Mouse (Mus musculus): Measurements from ENCODE around the gene Ube2d2b. TPM values are rescaled to one million over a fixed set of nuclear protein-coding genes. Genes with fewer than 3 reads are reported as not detected.

The Ube2d2b gene
- polyA plus RNA-seq (2012; ENCODE audit: insufficient read depth, insufficient read length, missing spikeins): not detected in 2 replicates

DNA sequence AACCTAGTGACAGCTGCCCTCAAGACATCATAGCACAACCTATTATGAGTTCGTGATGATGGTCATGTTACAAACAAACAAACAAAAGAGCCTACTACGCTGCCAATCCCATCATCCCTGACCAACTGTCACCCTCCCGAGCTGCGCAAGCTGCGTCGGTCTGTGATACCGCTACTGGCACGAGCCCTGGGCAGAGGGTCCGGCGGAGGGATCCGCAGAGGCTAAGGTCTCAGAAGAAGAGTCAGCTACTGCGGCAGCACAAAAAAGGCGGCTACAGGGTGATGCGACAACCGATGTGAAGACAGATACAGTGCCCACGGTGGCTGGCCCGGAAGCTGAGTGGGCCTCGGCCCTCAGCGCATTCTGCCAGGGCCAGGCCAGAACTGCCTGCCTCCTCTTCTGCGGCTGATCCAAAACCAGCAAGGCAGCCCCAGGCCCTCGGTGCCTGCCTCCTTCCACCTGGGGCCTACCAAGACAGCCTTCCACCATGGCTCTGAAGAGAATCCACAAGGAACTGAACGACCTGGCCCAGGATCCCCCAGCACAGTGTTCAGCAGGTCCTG lies at the start of gene Ube2d2b:
Gene Ube2d2b, plus strand, starts transcription at position 102 of the 563 bp plus-strand sequence.
- Histone ChIP-seq H3K4me3 (ENCODE audit: insufficient read depth, low read depth, low read length) (no peak within 1 kb of the TSS), H3K4me1 (ENCODE audit: control insufficient read depth, insufficient read depth, insufficient read length, low read length) (no peaks in the 10 kb centered on the region), H3K27ac (replicated peaks; ENCODE audit: low read depth, low read length) (no peak within 1 kb of the TSS)

DNA sequence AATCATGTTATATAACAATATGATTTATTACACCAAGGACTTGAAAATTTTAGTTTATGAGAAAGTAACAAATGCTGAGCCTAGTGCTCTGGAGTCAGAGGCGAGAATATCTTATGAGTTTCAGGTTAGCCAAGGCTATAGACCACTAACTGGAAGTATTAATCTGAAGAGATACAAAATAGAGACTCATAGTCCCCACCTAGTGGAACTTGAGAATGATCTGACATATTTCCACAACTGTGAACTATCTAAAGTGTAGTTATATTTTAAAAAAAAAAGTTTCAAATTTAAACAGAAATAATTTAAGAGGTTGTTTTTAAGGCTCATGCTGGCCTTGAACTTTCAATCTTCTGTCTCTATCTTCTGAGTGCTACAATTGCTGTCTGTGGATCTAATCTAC lies 47.5 kb upstream of the Ube2d2b start:
- no peak overlapping the region for H3K4me3 ChIP-seq (ENCODE audit: insufficient read depth, low read depth, low read length)
- H3K4me1 ChIP-seq (ENCODE audit: control insufficient read depth, insufficient read depth, insufficient read length, low read length): no peaks in the 10 kb centered on the region
- no peak overlapping the region for H3K27ac ChIP-seq (replicated peaks; ENCODE audit: low read depth, low read length)

DNA sequence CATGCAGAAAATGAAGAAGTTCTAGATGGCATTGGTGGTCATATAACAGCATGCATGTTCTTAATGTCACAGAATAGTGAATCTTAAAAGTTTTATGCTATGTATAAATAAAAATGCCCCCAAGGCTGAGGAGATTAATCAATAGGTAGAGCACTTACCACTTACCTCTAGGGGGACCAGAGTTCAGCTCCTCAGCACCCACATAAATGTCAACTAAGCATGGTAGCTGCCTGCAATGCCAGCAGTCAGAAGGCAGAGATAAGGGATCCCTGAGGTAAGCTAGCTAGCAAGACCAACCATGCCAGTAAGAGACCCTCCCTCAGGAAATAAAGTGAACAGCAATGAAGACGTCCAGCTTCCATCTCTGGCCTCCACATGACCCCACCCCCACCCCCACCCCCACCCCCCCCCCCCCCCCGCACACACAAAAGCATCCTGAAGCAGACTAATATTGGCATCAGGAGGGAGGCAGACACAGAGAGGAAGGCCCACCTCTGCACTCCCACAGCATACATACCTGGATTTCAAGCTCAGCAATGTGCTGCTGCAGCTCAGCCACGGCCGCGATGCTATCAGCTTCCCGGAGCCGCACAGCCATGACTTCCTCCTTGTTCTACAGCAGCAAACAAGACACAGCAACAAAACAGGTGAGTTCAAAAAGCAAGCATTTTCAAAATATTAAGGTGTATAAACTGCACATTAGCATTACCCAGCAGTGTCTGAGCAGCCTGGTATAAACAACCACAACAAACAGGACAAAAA lies 42.0 kb upstream of the Ube2d2b start:
- Histone ChIP-seq H3K4me1 (ENCODE audit: control insufficient read depth, insufficient read depth, insufficient read length, low read length) (no peaks in the 10 kb centered on the region), H3K27ac (replicated peaks; ENCODE audit: low read depth, low read length) (no peak overlapping the region), H3K4me3 (ENCODE audit: insufficient read depth, low read depth, low read length) (no peak overlapping the region)

DNA sequence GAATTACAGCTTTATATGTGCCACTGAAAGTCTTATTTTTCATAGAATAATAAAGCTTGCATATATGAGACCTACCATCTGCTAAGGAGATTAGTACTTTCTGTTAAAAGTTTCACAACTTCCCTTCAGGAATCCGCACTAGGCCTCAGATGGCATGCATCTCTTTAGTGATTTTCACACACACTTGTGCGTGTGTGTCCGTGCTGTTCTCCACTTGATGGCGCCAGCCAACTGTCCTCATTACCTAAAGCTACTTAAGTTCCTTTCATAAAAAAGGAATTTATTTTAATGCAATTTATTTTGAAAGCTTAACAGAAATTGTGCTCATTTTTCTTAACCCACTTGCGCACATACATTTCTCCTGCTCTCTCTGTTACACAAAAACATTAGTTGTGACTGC lies 40.4 kb upstream of the Ube2d2b start:
- Histone ChIP-seq H3K4me3 (ENCODE audit: insufficient read depth, low read depth, low read length) (no peak overlapping the region), H3K27ac (replicated peaks; ENCODE audit: low read depth, low read length) (no peak overlapping the region), H3K4me1 (ENCODE audit: control insufficient read depth, insufficient read depth, insufficient read length, low read length) (no peaks in the 10 kb centered on the region)

DNA sequence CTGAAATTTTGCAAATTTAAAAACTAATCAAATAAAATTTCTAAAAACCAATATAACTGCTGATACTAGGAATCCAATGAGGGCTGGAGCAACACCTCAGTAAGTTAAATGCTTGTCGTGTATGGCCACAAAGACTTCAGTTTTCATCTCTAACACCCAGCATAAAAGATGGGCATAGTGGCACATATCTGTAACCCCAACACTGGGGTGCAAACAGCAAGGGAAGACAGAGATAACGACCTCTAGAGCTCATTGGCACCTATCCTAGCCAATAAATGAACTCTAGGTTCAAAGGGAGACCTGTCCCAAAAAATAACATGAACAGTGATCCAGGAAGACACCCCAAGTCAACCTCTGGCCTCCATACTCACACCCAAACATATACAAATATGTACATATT lies 37.9 kb upstream of the Ube2d2b start:
- Histone ChIP-seq H3K27ac (replicated peaks; ENCODE audit: low read depth, low read length) (no peak overlapping the region), H3K4me3 (ENCODE audit: insufficient read depth, low read depth, low read length) (no peak overlapping the region), H3K4me1 (ENCODE audit: control insufficient read depth, insufficient read depth, insufficient read length, low read length) (no peaks in the 10 kb centered on the region)

DNA sequence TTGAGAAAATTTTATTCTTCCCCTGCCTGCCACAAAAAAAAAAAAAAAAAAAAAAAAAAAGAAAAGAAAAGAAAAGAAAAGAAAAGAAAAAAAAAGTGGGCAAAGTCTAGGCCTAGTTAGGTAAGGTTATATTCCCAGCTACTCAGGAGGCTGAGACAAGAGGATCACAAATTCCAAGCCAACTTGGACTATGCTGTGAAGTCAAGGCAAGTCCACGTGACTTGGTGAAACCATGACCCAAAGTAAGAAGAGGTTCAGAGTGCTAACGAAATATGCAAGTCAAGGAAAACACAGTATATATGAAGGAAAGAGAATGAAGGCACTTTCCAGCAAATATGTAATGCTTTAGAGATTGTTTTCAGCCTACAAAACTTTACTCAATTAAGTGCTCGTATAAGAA lies 37.4 kb upstream of the Ube2d2b start:
- Histone ChIP-seq H3K4me3 (ENCODE audit: insufficient read depth, low read depth, low read length) (no peak overlapping the region), H3K27ac (replicated peaks; ENCODE audit: low read depth, low read length) (no peak overlapping the region), H3K4me1 (ENCODE audit: control insufficient read depth, insufficient read depth, insufficient read length, low read length) (no peaks in the 10 kb centered on the region)

DNA sequence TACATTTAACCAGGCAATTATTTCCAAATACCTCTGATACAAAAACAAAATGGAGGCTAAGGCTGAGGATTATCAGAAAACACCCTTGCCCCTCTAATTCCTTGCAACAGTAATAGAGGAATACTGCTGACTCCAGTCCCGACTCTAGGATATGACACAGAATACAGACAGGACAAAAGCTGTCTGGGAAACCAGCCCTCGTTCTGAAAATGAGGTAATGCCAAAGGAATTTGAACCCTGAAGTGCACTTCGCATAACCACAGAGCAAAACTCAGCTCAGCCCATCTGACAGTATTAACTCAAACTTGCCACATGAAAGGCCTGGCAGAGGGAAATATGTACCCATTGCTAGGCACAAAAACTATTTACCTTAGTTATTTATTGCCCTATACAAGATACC lies 36.6 kb upstream of the Ube2d2b start:
- Histone ChIP-seq H3K4me1 (ENCODE audit: control insufficient read depth, insufficient read depth, insufficient read length, low read length) (no peaks in the 10 kb centered on the region), H3K27ac (replicated peaks; ENCODE audit: low read depth, low read length) (no peak overlapping the region)

DNA sequence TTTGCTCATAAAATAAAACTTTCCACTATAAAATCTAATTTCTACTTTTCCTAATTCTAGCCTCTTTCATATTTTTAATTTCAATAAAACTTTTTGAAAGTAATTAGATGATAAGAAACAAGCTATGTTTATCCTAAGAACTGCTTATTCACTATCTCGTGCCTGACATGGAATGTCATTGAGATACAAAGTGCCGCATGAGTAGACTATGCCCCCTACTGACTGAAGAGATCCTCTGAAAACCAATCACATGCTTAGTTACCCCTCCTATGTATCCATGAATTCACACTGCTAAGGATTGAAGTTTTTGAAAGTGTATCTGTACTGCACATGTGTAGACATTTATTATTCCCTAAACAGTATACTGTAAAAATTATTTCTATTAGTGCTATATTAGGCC lies 36.0 kb upstream of the Ube2d2b start:
- no peak overlapping the region for H3K4me3 ChIP-seq (ENCODE audit: insufficient read depth, low read depth, low read length)
- H3K4me1 ChIP-seq (ENCODE audit: control insufficient read depth, insufficient read depth, insufficient read length, low read length): no peaks in the 10 kb centered on the region
- H3K27ac ChIP-seq (replicated peaks; ENCODE audit: low read depth, low read length): no peak overlapping the region

More for the DNA sequence above, 36.6 kb upstream of the Ube2d2b start:
- H3K4me3 ChIP-seq (ENCODE audit: insufficient read depth, low read depth, low read length): no peak overlapping the region

DNA sequence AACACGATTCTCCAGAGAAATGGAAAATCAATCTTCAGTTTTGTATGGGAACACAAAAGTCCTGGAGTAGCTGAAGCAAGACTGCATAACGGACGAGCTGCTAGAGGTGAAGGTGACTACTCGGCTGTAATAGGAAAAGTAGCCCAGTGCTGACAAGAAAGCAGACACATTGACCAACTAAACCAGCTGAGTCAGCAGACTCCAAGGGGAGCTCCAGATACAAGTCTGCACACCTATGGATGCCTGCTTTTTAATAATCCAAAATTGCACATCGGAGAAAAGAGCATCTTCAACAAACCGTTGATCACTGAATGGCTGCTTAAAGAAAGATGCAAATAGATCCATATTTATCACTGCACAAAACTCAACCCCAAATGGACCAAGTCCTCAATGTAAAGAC lies 31.6 kb upstream of the Ube2d2b start:
- Histone ChIP-seq H3K27ac (replicated peaks; ENCODE audit: low read depth, low read length) (no peak overlapping the region), H3K4me1 (ENCODE audit: control insufficient read depth, insufficient read depth, insufficient read length, low read length) (no peaks in the 10 kb centered on the region), H3K4me3 (ENCODE audit: insufficient read depth, low read depth, low read length) (no peak overlapping the region)

DNA sequence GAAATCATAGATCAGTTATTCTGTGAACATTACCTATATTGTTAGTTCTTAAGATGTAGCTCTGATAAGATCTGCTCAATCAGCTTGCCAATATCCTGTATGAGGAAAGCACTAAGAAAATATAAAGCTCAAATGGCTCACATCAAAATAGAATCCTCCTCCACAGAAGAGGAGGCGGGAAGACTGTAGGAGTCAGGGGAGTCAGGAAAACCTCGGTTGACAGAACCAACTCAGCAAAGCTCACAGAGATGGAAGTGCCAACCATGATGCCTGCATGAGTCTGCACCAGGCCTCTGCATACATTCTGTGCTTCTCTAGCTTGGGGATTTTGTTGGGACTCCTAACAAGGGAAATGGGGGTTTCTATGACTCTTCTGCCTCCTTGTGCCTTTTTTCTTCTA lies 28.7 kb upstream of the Ube2d2b start:
- Histone ChIP-seq H3K27ac (replicated peaks; ENCODE audit: low read depth, low read length) (no peak overlapping the region), H3K4me1 (ENCODE audit: control insufficient read depth, insufficient read depth, insufficient read length, low read length) (no peaks in the 10 kb centered on the region), H3K4me3 (ENCODE audit: insufficient read depth, low read depth, low read length) (no peak overlapping the region)

DNA sequence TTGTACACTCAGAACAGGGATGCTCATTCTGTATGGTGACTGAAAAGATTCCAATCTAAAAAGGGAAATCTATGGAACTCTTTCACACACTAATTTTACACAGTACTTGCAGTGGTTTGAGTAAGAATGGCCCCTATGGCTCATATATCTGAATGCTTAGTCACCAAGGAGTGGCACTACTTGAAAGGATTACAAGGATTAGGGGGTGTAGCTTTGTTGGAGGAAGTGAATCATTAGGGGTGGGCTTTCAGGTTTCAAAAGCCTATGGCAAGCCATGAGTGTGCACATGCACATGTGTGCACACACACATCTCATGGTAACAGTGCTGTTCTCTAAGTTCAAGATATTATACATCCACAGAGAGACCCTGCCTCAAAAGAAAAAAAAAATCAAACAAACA lies 27.3 kb upstream of the Ube2d2b start:
- H3K4me1 ChIP-seq (ENCODE audit: control insufficient read depth, insufficient read depth, insufficient read length, low read length): no peaks in the 10 kb centered on the region
- no peak overlapping the region for H3K4me3 ChIP-seq (ENCODE audit: insufficient read depth, low read depth, low read length)

DNA sequence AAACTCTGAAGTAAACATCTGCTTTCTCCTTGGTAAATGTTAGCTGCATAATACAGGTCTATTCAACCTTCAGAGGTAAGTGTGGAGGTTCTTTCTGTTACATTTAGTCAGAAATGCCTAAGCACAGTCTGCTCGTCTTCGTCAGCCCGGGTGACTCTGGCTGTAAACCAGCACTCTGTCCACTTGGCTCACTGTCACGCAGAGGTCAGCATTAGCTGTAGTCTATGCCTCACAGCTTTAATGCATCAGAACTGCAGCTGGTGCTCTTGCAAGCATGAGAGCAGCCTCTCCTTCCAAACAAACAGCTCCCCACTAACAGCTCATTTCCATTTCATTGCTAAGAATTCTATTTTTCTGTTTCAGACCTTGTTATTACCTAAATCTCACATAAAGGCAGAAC lies 22.4 kb upstream of the Ube2d2b start:
- no peaks in the 10 kb centered on the region for H3K4me1 ChIP-seq (ENCODE audit: control insufficient read depth, insufficient read depth, insufficient read length, low read length)
- no peak overlapping the region for H3K4me3 ChIP-seq (ENCODE audit: insufficient read depth, low read depth, low read length)
- H3K27ac ChIP-seq (replicated peaks; ENCODE audit: low read depth, low read length): no peak overlapping the region

More for the DNA sequence above, 27.3 kb upstream of the Ube2d2b start:
- H3K27ac ChIP-seq (replicated peaks; ENCODE audit: low read depth, low read length): no peak overlapping the region

DNA sequence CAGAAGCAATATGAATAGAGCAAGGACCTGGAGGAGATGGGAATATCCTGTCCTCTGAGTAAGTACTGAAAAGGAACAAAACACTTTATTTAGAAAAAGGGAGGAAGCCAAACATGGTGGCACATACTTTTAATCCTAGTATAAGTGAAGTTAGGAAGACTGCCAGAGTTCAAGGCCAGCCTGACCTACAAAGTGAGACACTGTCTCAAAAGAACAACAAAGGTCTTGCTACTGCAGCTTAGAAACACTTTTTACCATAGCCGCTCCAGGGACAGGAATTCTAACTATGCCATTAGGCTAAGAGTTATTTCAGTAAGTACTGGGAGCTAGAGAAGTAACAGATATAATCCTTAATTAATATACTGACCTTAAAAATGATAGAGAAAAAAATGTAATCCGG lies 15.2 kb upstream of the Ube2d2b start:
- H3K27ac ChIP-seq (replicated peaks; ENCODE audit: low read depth, low read length): no peak overlapping the region

DNA sequence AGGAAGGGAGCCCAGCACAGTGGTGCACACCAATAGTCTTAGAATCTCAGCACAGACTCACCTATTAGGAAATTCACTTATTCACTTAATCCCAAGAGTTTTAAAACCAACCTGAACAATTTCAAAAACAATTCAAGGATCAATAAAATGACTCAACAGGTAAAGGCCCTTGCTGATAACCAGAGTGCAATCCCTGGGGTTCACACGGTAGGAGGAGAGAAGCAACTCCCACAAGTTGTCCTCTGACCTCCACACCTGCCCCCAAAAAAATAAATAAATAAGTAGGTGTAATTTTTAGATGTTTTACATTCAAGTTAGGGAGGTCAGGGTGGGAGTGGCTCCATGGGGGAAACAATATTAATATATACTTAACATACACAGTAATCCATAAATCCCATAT lies 7.4 kb upstream of the Ube2d2b start:
- no peaks in the 10 kb centered on the region for H3K4me1 ChIP-seq (ENCODE audit: control insufficient read depth, insufficient read depth, insufficient read length, low read length)
- H3K4me3 ChIP-seq (ENCODE audit: insufficient read depth, low read depth, low read length): no peak overlapping the region
- no peak overlapping the region for H3K27ac ChIP-seq (replicated peaks; ENCODE audit: low read depth, low read length)

More for the DNA sequence above, 15.2 kb upstream of the Ube2d2b start:
- Histone ChIP-seq H3K4me3 (ENCODE audit: insufficient read depth, low read depth, low read length) (no peak overlapping the region), H3K4me1 (ENCODE audit: control insufficient read depth, insufficient read depth, insufficient read length, low read length) (no peaks in the 10 kb centered on the region)

DNA sequence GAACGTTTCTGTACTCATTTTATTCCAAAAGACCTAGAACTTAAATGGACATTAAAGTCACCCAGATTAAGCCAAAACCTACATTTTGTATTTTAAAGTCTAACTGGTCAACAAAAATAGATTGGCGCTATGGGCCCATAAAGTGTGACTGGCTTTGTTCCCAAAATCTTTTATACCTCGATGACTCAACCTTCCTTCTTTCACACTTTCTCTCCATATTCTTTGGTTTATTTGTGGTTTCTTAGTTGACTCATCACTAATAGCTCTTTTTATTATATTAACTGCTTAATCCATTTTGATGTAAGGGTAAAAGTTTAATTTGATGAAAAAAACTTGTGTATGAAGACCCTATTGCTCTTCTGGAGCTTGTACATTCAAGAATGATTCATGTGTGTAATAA lies 1.5 kb downstream of the Ube2d2b start:
- no peak overlapping the region for H3K27ac ChIP-seq (replicated peaks; ENCODE audit: low read depth, low read length)
- no peak overlapping the region for H3K4me3 ChIP-seq (ENCODE audit: insufficient read depth, low read depth, low read length)
- H3K4me1 ChIP-seq (ENCODE audit: control insufficient read depth, insufficient read depth, insufficient read length, low read length): no peaks in the 10 kb centered on the region

DNA sequence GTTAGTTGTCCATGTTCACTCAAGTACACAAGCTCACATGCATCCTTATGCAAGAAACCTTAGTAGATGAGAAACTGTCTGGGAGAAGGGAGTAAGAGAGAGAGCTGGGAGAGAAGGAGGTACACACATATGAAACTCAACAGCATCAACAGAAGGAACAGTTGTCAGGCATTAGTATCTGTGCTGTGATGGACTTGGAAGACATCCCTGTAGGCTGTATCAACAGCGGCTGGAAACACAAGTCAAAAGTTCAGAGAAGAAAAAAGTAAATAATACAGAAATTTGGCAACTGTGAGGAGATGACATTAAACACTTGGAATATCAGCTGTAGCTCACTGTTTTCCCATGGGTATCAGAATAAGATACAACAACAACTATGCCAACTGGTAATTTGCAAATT lies 4.4 kb downstream of the Ube2d2b start:
- peaks cover 2% of the 10 kb centered on the region; the same call in 1 of the 2 replicates for H3K4me1 ChIP-seq (ENCODE audit: control insufficient read depth, insufficient read depth, insufficient read length, low read length)
- no peak overlapping the region for H3K4me3 ChIP-seq (ENCODE audit: insufficient read depth, low read depth, low read length)
- H3K27ac ChIP-seq (replicated peaks; ENCODE audit: low read depth, low read length): no peak overlapping the region

All from brown adipose tissue, adult 24 weeks (tissue).